Mouse (Mus musculus): ENCODE data around the gene Fignl1. TPM values are rescaled to one million over a fixed set of nuclear protein-coding genes. Genes with fewer than 3 reads are reported as not detected.
A peak's percentile ranks its signal among the peaks of the same experiment; 100 is the strongest.

Gene Fignl1
- polyA plus RNA-seq, 1 experiment: 18.9 TPM

DNA sequence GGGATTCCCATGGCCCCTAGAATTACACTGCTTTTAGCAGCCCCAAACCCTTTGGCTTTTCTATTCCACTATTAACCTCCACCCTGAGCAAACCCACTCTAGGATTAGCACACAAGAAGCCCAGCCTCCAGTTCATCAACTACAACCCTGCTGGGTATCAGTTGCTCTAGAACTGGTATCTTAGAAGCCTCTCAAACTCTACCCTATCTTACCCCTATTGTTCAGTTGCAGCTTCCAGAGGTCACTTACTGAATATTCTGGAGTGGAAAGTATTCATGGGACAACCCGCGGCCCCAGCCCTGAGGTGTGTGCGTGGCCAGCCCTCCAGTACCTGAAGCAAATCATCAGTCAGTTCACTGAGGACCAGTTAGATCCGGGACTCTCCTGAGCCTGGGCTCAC, 34.4 kb downstream of the Fignl1 start:
- Histone ChIP-seq H3K4me3 (ENCODE audit: control insufficient read depth, insufficient read depth, low read length) (no peak overlapping the region), H3K36me3 (ENCODE audit: control insufficient read depth, insufficient read depth, low read length) (peaks cover 39% of the 10 kb centered on the region), H3K27me3 (ENCODE audit: control insufficient read depth, insufficient read depth, low read length) (no peaks in the 10 kb centered on the region), H3K4me1 (replicated peaks; ENCODE audit: control insufficient read depth, insufficient read depth, low read length) (no peaks in the 10 kb centered on the region), H3K27ac (ENCODE audit: control insufficient read depth, insufficient read depth, low read length) (no peak overlapping the region)
- 96% methylated on average over 4 of the region's 4 CpGs for WGBS
- DNase-seq: no peak
- no peak for TF ChIP-seq POLR2A (IDR thresholded peaks at IDR 0.05; ENCODE audit: control insufficient read depth, extremely low read depth, insufficient read depth, low read length, poor library complexity)
- no peak for TF ChIP-seq CTCF (IDR thresholded peaks at IDR 0.05; ENCODE audit: borderline replicate concordance, control insufficient read depth, extremely low read depth, insufficient read depth, low read length, poor library complexity)

DNA sequence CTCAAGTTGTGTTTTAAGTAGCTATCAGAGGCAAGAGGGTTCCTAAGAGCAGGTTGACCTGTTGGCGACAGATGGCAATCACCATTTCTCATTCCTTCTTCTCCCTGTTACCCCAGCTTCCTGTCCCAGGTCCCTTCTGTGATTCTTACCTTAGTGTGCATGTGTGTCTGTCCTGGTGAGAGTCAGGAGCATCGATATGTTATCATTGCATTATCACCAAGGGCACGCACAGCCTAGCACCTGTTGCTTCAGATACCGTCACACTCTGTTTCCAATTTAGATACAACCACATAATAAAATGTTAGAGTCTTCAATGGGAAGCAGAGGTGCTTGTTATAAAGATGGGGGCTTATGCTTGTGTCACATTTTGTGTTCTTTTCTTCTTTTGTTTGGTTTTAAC, 36.6 kb downstream of the Fignl1 start:
- DNase-seq: no peak
- no peaks in the 10 kb centered on the region for H3K4me1 ChIP-seq (replicated peaks; ENCODE audit: control insufficient read depth, insufficient read depth, low read length)
- no peak overlapping the region for H3K4me3 ChIP-seq (ENCODE audit: control insufficient read depth, insufficient read depth, low read length)
- TF ChIP-seq POLR2A (IDR thresholded peaks at IDR 0.05; ENCODE audit: control insufficient read depth, extremely low read depth, insufficient read depth, low read length, poor library complexity): no peak
- no peak for TF ChIP-seq CTCF (IDR thresholded peaks at IDR 0.05; ENCODE audit: borderline replicate concordance, control insufficient read depth, extremely low read depth, insufficient read depth, low read length, poor library complexity)
- H3K36me3 ChIP-seq (ENCODE audit: control insufficient read depth, insufficient read depth, low read length): peaks cover 58% of the 10 kb centered on the region
- H3K27ac ChIP-seq (ENCODE audit: control insufficient read depth, insufficient read depth, low read length): no peak overlapping the region
- no peaks in the 10 kb centered on the region for H3K27me3 ChIP-seq (ENCODE audit: control insufficient read depth, insufficient read depth, low read length)
- 93% methylated on average over 4 of the region's 4 CpGs for WGBS

DNA sequence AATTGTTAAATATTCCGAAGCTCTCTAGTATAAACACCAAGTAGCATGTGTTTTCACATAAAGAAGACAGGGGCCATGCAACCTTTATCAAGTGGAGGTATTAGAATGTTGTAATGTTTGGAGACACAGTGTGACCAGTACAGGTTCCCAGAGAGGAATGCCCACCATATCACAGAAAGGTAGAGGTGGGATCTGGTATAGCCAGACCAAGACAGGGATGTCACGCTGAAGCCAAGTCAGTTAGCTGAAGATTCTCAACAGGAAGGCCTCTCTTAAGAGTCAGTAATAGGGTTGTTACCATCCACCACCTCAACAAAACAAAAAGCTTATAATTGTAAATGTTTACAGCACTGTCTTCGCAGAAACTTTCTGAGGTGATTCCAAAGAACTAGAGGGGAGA, 38.1 kb downstream of the Fignl1 start:
- DNase-seq: no peak
- Histone ChIP-seq H3K27ac (ENCODE audit: control insufficient read depth, insufficient read depth, low read length) (no peak overlapping the region), H3K27me3 (ENCODE audit: control insufficient read depth, insufficient read depth, low read length) (no peaks in the 10 kb centered on the region), H3K36me3 (ENCODE audit: control insufficient read depth, insufficient read depth, low read length) (peaks cover 70% of the 10 kb centered on the region), H3K4me3 (ENCODE audit: control insufficient read depth, insufficient read depth, low read length) (no peak overlapping the region), H3K4me1 (replicated peaks; ENCODE audit: control insufficient read depth, insufficient read depth, low read length) (no peaks in the 10 kb centered on the region)
- TF ChIP-seq CTCF (IDR thresholded peaks at IDR 0.05; ENCODE audit: borderline replicate concordance, control insufficient read depth, extremely low read depth, insufficient read depth, low read length, poor library complexity) (no peak), POLR2A (IDR thresholded peaks at IDR 0.05; ENCODE audit: control insufficient read depth, extremely low read depth, insufficient read depth, low read length, poor library complexity) (no peak)
- 96% methylated on average over 3 of the region's 3 CpGs for WGBS

DNA sequence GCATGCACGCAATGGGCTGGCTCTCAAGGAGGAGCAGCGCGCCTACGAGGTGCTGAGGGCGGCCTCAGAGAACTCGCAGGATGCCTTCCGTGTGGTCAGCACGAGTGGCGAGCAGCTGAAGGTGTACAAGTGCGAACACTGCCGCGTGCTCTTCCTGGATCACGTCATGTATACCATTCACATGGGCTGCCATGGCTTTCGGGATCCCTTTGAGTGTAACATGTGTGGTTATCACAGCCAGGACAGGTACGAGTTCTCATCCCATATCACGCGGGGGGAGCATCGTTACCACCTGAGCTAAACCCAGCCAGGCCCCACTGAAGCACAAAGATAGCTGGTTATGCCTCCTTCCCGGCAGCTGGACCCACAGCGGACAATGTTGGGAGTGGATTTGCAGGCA, 39.5 kb downstream of the Fignl1 start:
- Histone ChIP-seq H3K27ac (ENCODE audit: control insufficient read depth, insufficient read depth, low read length) (no peak overlapping the region), H3K4me1 (replicated peaks; ENCODE audit: control insufficient read depth, insufficient read depth, low read length) (peaks cover 4% of the 10 kb centered on the region), H3K36me3 (ENCODE audit: control insufficient read depth, insufficient read depth, low read length) (peaks cover 77% of the 10 kb centered on the region), H3K27me3 (ENCODE audit: control insufficient read depth, insufficient read depth, low read length) (no peaks in the 10 kb centered on the region), H3K4me3 (ENCODE audit: control insufficient read depth, insufficient read depth, low read length) (no peak overlapping the region)
- no peak for TF ChIP-seq CTCF (IDR thresholded peaks at IDR 0.05; ENCODE audit: borderline replicate concordance, control insufficient read depth, extremely low read depth, insufficient read depth, low read length, poor library complexity)
- TF ChIP-seq POLR2A (IDR thresholded peaks at IDR 0.05; ENCODE audit: control insufficient read depth, extremely low read depth, insufficient read depth, low read length, poor library complexity): no peak
- no peak for DNase-seq
- 98% methylated on average over 20 of the region's 20 CpGs for WGBS

DNA sequence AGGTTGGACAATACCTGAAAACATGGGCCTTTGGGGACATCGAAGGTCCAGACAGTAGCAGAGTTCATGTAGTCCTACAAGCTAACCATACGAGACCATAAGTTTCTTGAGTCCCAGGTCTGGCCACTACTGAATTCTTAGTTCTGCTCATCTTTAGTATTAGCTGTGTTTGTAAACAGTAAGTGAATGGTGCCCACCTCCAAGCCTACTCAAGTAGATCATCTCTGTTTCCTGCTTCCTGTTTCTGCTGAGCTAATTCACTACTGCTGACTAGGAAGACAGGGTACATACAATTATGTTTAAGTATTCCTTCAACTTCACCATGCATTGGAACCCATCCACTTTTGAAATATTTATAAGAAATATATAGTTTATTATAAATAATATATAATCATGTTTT, 40.7 kb downstream of the Fignl1 start:
- TF ChIP-seq CTCF (IDR thresholded peaks at IDR 0.05; ENCODE audit: borderline replicate concordance, control insufficient read depth, extremely low read depth, insufficient read depth, low read length, poor library complexity): no peak
- TF ChIP-seq POLR2A (IDR thresholded peaks at IDR 0.05; ENCODE audit: control insufficient read depth, extremely low read depth, insufficient read depth, low read length, poor library complexity): no peak
- no peaks in the 10 kb centered on the region for H3K27me3 ChIP-seq (ENCODE audit: control insufficient read depth, insufficient read depth, low read length)
- H3K4me1 ChIP-seq (replicated peaks; ENCODE audit: control insufficient read depth, insufficient read depth, low read length): peaks cover 11% of the 10 kb centered on the region
- 99% methylated on average over 2 of the region's 2 CpGs for WGBS
- H3K27ac ChIP-seq (ENCODE audit: control insufficient read depth, insufficient read depth, low read length): no peak overlapping the region
- DNase-seq: no peak
- no peak overlapping the region for H3K4me3 ChIP-seq (ENCODE audit: control insufficient read depth, insufficient read depth, low read length)
- H3K36me3 ChIP-seq (ENCODE audit: control insufficient read depth, insufficient read depth, low read length): peaks cover 84% of the 10 kb centered on the region

DNA sequence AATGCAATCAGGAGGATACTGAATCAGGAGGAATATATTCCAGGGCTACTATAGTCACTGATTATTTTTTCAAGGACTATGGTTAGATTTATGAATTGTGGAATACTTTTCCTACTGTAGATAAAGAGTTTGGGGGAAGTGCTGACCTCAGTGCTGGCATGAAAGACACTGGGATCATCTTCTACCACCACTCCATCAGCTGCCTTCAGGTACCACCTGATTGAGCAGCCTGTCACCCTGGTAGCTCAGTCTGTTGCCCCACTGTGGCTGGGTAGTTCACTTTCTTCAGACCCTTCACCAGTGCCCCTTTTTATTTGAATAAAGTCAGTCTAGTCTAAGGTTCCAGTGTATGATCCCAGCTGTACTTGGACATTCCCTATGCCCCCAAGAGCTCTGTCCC, 42.0 kb downstream of the Fignl1 start:
- no peak for DNase-seq

DNA sequence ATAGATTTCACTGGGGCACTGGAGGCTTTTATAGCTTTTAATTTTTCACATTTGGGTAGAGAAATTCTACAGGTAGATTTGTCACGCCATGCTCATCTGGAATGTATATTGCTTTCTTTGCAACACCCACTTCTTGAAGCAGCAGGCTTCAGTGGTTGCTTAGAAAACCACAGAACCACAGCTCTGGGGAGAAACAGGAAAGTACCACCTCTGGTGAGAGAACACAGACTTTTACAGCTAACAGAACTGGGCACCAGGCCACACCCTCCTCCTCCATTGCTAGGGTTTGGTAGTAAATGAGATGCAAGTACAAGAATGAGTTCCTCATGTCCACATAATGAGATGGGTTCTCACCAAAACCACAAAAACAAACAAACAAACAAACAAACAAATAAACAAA, 42.7 kb downstream of the Fignl1 start:
- WGBS: 8% methylated on average over 1 of the region's 1 CpGs
- DNase-seq: peak; percentile 62
- Histone ChIP-seq H3K36me3 (ENCODE audit: control insufficient read depth, insufficient read depth, low read length) (peaks cover 84% of the 10 kb centered on the region), H3K27me3 (ENCODE audit: control insufficient read depth, insufficient read depth, low read length) (no peaks in the 10 kb centered on the region), H3K4me3 (ENCODE audit: control insufficient read depth, insufficient read depth, low read length) (no peak overlapping the region), H3K27ac (ENCODE audit: control insufficient read depth, insufficient read depth, low read length) (no peak overlapping the region), H3K4me1 (replicated peaks; ENCODE audit: control insufficient read depth, insufficient read depth, low read length) (peaks cover 13% of the 10 kb centered on the region)
- TF ChIP-seq POLR2A (IDR thresholded peaks at IDR 0.05; ENCODE audit: control insufficient read depth, extremely low read depth, insufficient read depth, low read length, poor library complexity) (no peak), CTCF (IDR thresholded peaks at IDR 0.05; ENCODE audit: borderline replicate concordance, control insufficient read depth, extremely low read depth, insufficient read depth, low read length, poor library complexity) (no peak)

More for the DNA sequence above, 42.0 kb downstream of the Fignl1 start:
- H3K4me1 ChIP-seq (replicated peaks; ENCODE audit: control insufficient read depth, insufficient read depth, low read length): peaks cover 13% of the 10 kb centered on the region
- no peaks in the 10 kb centered on the region for H3K27me3 ChIP-seq (ENCODE audit: control insufficient read depth, insufficient read depth, low read length)
- H3K4me3 ChIP-seq (ENCODE audit: control insufficient read depth, insufficient read depth, low read length): no peak overlapping the region
- peaks cover 84% of the 10 kb centered on the region for H3K36me3 ChIP-seq (ENCODE audit: control insufficient read depth, insufficient read depth, low read length)
- no peak overlapping the region for H3K27ac ChIP-seq (ENCODE audit: control insufficient read depth, insufficient read depth, low read length)
- TF ChIP-seq CTCF (IDR thresholded peaks at IDR 0.05; ENCODE audit: borderline replicate concordance, control insufficient read depth, extremely low read depth, insufficient read depth, low read length, poor library complexity) (no peak), POLR2A (IDR thresholded peaks at IDR 0.05; ENCODE audit: control insufficient read depth, extremely low read depth, insufficient read depth, low read length, poor library complexity) (no peak)

Data from thymus, adult 2 months (tissue).